Mouse (Mus musculus): ENCODE data around the gene Utp11.
A peak's percentile ranks its signal among the peaks of the same experiment; 100 is the strongest.

Gene Utp11

DNA sequence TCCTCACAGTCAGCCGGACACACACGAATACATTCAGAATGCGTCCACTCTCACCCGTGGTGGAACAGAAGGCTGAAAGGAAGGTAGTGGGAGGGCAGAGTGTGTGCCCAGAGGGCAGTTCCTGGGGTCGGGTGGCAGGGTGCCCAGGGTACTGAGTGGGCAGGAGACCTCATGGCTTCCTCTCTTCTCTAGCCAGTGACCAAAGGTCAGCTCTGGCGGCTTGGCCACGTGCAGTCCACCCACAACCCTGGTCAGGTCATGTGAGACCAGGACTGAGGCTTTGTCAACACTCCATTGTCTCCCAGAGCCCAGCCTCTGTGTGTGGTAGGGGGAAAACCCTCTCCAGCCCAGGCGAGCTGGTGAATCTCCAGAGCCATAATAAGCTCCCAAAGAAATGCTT lies 23.2 kb downstream of the Utp11 start:
- peak; percentile 63 to 73 for DNase-seq

- no peak for DNase-seq
These were observed 25.3 kb downstream of the Utp11 start for GRCm38 (mm10) chr4:124668078-124668477.

DNA sequence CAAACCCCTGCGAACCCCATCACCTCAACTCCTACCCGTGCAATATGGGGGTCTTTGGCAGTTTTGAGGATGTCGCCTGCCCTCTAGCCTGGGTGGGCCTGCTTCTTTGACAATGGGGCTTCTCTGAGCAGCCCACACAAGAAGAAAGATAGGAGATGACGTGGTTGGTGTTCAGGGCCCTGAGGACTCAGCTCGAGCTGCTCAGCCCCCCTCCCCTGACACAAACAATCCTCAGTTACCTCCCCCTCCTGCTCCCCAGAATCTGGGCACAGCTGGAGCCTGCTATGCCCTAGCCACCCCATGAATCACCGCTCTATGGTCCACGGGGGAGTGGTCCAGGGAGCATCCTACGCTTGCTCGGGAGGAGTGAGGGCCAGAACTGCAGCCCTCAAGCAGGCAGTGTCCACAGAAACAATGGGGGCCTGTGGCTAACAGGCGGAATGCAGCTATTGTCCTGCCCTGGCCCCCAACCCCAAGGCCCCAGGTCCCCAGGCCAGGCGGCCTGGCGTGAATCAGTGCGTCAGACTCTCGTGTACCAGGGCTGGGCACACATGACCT lies 25.8 kb downstream of the Utp11 start:
- DNase-seq: no peak

- DNase-seq: no peak
These were observed 28.8 kb downstream of the Utp11 start for GRCm38 (mm10) chr4:124664604-124665003.

DNA sequence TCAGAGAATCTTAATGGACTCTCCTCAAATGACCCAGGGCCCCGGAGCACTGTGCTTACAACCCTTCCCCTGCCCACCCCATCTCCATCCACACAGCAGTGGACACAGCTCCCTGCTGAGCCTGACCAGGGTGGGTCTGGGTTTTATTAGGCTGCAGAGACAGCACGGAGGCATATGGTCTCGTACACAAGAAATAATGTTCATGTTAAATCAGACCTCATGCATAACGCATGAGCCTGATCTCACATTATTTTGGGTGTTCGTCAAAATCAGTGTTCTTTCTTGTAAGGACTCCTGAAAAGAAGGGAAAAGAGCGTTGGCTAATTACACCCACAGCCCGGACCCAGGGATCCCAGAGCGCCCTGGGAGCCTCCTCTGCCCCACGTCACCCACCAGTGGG lies 29.2 kb downstream of the Utp11 start:
- no peak for DNase-seq

DNA sequence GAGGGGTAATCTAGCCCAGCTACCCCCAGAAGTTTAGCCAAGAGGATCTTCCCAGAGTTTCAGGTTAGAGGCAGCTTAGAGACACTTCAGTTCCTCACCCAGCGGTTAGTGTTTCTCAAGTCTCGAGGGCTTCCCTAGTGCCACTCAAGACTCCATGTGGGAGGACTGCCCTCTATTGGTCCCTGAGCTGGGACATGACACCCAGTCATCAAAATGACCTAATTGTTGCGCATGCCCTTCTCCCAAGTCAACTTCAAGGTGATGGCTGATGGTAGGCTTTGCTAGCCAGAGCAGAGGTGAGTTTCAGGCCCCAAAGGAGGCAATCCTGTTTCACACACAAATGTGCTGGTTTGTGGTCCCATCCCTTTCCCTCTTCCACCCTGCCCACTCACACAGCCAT lies 30.4 kb downstream of the Utp11 start:
- DNase-seq: no peak

DNA sequence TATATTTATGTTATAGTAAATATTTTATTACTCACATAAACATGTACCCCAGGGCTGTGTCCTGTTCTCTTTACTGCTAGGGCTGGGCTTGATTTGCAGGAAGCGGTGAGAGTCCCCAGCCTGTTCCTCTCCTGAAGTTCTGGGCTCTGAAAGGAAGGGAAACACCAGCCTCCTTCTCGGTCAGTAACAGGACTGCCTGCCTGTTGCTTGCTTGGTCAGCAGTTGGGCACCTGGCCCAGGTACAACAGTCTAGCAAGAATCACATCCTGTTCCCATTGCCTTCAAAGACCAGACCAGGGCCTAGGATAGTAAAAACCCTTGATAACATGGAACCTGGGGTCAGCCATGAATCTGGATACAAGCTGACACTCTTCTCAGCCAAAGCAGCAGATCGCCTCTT lies 32.8 kb downstream of the Utp11 start:
- no peak for DNase-seq

- DNase-seq: no peak
These were observed 33.9 kb downstream of the Utp11 start for GRCm38 (mm10) chr4:124659251-124660217.

DNA sequence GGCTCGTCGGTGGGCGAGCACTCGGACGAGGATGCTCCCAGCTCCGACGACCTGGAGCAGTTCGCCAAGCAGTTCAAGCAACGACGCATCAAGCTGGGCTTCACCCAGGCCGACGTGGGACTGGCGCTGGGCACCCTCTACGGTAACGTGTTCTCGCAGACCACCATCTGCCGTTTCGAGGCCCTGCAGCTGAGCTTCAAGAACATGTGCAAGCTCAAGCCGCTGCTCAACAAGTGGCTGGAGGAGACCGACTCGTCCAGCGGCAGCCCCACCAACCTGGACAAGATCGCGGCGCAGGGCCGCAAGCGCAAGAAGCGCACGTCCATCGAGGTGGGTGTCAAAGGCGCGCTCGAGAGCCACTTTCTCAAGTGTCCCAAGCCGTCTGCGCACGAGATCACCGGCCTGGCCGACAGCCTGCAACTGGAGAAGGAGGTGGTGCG lies 35.0 kb downstream of the Utp11 start:
- DNase-seq: no peak

DNA sequence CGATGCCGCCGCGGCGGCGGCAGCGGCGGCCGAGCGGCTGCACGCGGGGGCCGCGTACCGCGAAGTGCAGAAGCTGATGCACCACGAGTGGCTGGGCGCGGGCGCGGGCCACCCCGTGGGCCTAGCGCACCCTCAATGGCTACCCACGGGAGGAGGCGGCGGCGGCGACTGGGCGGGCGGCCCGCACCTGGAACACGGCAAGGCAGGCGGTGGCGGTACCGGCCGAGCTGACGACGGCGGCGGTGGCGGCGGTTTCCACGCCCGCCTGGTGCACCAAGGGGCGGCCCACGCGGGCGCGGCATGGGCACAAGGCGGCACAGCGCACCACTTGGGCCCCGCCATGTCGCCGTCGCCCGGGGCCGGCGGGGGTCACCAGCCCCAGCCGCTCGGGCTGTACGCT lies 35.6 kb downstream of the Utp11 start:
- no peak for DNase-seq

DNA sequence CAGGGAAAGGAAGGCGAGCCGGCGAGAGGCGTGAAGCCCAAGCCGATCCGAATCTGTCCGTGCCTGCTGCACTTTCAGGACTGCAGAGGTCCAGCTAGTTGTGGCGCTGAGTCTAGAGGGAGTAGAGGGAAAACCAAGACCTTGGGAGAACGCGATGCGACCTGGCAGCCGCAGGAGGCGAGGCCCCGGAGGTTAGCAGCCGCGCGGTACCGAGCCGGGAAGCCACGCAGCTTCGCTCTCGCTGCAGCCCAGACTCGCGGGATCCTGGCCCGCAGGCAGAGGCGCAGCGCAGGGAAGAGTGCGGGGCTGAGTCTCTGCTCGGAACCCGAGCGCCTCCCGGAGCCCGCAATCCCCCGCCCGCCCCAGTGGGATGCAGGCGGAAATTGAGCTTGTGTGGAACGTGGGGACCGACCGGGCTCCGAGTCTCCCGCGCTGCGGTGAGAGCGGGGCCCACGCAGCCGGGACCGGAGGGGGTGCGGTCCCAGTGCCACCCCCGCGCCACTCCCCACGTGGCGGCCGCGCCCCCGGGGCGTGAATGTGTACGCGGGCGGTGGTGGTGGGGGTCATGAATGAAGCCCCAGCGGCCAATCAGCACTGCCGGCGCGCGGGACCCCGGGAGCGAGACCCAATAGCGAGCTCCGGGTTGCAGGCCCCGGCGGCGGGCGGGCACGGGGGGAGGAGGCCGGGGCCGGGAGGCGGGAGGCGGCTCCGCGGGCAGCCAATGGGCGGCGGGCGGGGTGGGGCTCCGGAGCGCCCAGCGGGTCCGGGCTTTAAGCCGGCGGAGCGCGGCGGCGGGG lies 36.3 kb downstream of the Utp11 start:
- peak; percentile 42 to 47 for DNase-seq

DNA sequence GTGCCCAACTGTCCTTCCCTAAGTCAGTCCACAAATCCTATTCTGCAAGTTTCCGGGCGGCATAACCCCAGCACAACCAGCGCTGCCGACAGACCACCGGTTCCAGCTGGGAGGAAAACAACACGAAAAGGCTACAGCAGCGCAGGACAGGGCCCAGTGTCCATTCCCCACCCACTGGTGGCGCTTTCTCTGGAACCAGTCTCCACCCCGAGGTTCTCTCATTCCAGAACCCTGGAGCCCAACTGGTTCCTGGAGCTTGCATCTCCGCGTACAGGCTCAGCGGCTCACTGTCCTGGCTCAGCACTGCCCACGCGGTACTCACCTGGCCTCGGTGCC lies 36.9 kb downstream of the Utp11 start, which contains the start of gene Pou3f1:
Gene Pou3f1 (plus strand): TSS at position 290 of the 336 bp plus-strand sequence.
- DNase-seq: no peak

DNA sequence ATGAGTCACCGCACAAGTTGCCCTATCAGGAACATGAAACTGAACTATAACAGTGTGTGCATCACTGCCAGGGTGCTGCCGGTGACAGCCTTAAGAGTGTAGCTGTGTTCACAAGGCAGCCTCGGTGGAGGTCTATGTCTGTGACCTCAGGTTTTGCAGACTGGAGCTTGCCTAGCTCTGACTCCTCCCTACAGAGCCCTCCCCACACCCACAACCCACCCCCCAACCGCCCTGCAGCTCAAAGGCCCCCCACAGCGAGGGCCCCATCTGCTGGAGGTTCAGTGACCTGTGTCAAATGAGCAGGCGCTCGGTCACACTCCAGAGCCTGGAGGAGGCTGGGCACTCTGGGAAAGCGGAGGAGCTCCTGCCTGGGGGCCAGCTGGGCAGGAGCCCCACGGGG lies 40.5 kb downstream of the Utp11 start:
- peak; percentile 36 to 50 for DNase-seq

- DNase-seq: no peak
These were observed 45.5 kb downstream of the Utp11 start for GRCm38 (mm10) chr4:124647909-124648308.

DNA sequence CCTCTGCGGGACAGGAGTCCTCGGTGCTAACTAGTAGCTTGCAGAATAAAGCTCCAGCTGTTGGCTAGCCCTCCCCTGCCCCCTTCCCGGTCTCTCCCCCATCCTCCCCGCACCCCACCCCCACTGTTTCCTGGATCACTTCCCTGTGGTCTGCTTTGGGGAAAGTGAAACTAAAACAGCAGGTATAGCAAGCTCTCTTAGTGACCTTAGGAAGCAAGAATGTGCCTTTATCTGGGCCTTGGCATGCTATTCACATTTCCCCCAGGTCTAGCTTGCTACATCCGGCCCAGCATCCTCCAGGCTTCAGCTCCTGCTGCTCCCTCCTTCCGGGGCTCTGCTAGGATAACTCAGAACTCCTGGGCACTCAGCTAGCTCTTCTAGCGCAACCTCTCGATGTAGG lies 46.8 kb downstream of the Utp11 start:
- no peak for DNase-seq

DNA sequence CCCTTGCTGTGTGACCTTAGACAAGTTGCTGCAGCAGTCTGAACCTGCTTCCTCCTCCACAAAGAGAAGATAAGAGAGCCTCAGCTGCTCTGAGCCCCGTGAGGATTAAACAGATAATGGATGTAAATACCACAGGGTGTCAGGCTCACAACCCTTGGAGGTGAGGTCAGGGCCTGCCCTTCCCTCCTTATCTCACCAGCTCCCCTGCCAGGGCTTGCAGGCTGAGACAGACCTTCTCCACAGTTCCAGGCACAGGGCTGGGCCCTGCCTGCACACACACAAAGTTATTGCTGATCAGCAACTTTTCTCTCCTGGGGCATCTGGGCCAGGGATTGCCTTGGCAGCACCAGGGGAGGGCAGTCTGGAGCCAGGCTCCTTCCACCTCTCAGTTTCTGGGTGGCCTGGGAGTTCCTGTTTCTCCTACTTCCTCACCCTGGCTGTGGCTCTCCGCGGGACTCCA lies 48.4 kb downstream of the Utp11 start:
- DNase-seq: peak in 1 of 2 experiments; percentile 16

DNA sequence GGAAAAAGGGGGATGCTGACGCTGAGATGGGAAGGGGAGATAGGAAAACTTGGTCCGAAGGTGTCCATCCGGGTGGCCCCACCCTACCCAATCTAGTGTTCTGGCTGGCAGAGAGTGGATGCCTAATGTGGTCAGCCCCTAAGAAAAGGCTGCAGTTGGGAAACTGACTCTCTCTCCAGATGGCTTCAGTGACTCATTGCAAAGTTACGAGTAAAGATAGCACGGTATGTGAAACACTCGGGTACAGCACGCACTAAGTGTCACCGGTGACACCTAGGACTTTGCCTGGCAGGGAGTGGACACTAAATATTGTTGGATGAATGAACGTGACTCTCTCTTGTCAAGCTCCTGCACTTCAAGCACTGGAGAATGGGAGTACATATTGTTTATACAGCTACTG lies 49.5 kb downstream of the Utp11 start:
- DNase-seq: no peak

DNA sequence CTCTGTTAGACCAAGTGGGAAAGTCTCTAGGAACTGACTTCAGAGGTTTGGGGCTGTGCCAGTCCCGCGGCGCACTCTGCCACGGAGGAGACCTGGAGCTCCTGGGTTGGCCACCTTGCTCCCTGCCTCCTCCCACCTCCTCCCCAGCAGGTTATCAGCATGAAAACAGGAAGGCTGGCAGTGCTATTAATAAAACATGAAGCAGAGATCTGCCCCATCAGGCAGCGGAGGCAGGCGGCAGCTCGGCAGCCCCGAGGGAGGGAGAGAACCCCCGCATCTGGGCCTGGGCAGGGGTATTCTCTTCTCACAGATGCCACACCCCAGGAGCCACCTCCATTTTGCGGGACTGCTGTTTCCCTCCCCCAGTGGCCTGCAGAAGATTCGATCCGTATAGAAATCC lies 53.7 kb downstream of the Utp11 start:
- DNase-seq: no peak

- peak in 1 of 2 experiments; percentile 37 for DNase-seq
These were observed 60.1 kb downstream of the Utp11 start for GRCm38 (mm10) chr4:124633281-124633680.

DNA sequence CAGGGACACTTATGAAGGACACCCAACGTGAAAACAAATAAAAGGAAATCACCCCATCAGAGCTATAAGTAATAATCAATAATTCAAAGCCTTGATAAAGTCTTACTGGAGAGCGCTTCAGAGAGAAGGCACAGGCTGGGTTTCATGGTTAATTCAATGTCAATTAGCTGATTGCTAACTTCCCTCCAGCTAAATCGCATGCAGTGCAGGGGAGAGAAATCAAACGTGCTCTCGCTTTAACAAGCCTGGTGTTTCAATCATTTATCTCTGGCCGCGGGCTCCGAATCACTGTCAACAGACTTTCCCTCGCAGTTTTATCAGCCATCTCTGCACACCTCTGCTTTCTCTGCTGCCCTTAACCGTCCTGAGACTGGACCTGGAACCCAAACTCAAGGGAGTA lies 60.5 kb downstream of the Utp11 start:
- no peak for DNase-seq

- no peak for DNase-seq
These were observed 61.9 kb downstream of the Utp11 start for GRCm38 (mm10) chr4:124631456-124631855.

All from kidney, adult 8-10 months (tissue).